Mouse (Mus musculus) liver, postnatal 0 days (tissue): ENCODE measurements around the gene Spats2l. TPM values are rescaled to one million over a fixed set of nuclear protein-coding genes. Genes with fewer than 3 reads are reported as not detected.

Experiments used
- ATAC-seq: fragments of 200-750 bp; cut with Nextera tagmentation; 2 replicates; pipeline ENCODE4 v1.8.0; 2017; ENCODE audit warnings: mild to moderate bottlenecking, moderate library complexity
- DNase-seq: peaks from one replicate; pipeline ENCODE4 v3.0.0-alpha.2; 2016
- H3K27ac ChIP-seq: fragments of 300-500 bp; sonication (generic); 2 replicates; pipeline ENCODE4 v1.5.1; 2014; ENCODE audit warnings: antibody characterized with exemption, moderate library complexity, mild to moderate bottlenecking, low read depth
- H3K27me3 ChIP-seq: fragments of 300-500 bp; sonication (generic); 2 replicates; pipeline ENCODE4 v1.6.1; 2014; ENCODE audit warnings: low read length, control low read depth, mixed read lengths; ENCODE audit not compliant: insufficient read depth
- H3K36me3 ChIP-seq: fragments of 300-500 bp; sonication (generic); replicated peaks from 2 replicates; pipeline ENCODE4 v1.6.1; 2014; ENCODE audit warnings: mild to moderate bottlenecking, control low read depth, low read length, moderate library complexity, mixed read lengths; ENCODE audit not compliant: insufficient read depth
- H3K4me1 ChIP-seq: fragments of 300-500 bp; sonication (generic); 2 replicates; pipeline ENCODE4 v1.6.1; 2014; ENCODE audit warnings: antibody characterized with exemption, mild to moderate bottlenecking, control low read depth; ENCODE audit not compliant: insufficient read depth
- H3K4me2 ChIP-seq: fragments of 300-500 bp; sonication (generic); 2 replicates; pipeline ENCODE4 v1.6.1; 2014; ENCODE audit warnings: low read depth, mild to moderate bottlenecking, low read length, moderate library complexity, mixed read lengths
- H3K4me3 ChIP-seq: fragments of 300-500 bp; sonication (generic); 2 replicates; pipeline ENCODE4 v1.5.1; 2014; ENCODE audit warnings: low read depth, low read length
- H3K9ac ChIP-seq: fragments of 300-500 bp; sonication (generic); replicated peaks from 2 replicates; pipeline ENCODE4 v1.6.1; 2014; ENCODE audit warnings: mild to moderate bottlenecking, moderate library complexity
- H3K9me3 ChIP-seq: fragments of 300-500 bp; sonication (generic); 2 replicates; pipeline ENCODE4 v1.6.1; 2016; ENCODE audit warnings: mild to moderate bottlenecking, control low read depth, low read length, mixed read lengths
- CTCF ChIP-seq: sonication (generic); IDR thresholded peaks from 2 replicates; pipeline ENCODE4 v1.5.1; 2016; ENCODE audit warnings: antibody characterized with exemption, low read depth
- EP300 ChIP-seq: IDR thresholded peaks from 2 replicates; pipeline ENCODE4 v1.6.1; 2016; ENCODE audit warnings: antibody characterized with exemption, low read depth, mild to moderate bottlenecking
- WGBS: fragments of 180-500 bp; shearing (Covaris S2); extraction: QIAGEN DNeasy Blood & Tissue Kit; methylation state at CpG from one replicate; pipeline ENCODE4 v1.1.7; 2014; ENCODE audit not compliant: insufficient replicate concordance; 5-methylcytosine and 5-hydroxymethylcytosine counted together
- polyA plus RNA-seq: library from polyadenylated mRNA; unstranded; fragments of >200 nt; fragmentation: Nextera tagmentation; extraction: Ambion mirVana; gene quantifications from 2 replicates; pipeline ENCODE4 v1.2.1, GENCODE M21; 2015

Gene Spats2l
- polyA plus RNA-seq, 1 experiment from 2014 or later: 10.2 TPM

GRCm38 (mm10) chr1:57789831-57790230, 15.9 kb downstream of the Spats2l start:
- Histone ChIP-seq H3K27ac (no peak overlapping the region), H3K9ac (no peak overlapping the region), H3K36me3 (no peaks in the 10 kb centered on the region), H3K4me3 (no peak overlapping the region), H3K9me3 (no peaks in the 10 kb centered on the region), H3K4me2 (no peak overlapping the region), H3K27me3 (no peaks in the 10 kb centered on the region), H3K4me1 (no peaks in the 10 kb centered on the region)
- DNase-seq (no peak), ATAC-seq (no peak)
- 80% methylated on average over 5 of the region's 5 CpGs for WGBS
- no peak for TF ChIP-seq CTCF
- no peak for TF ChIP-seq EP300

GRCm38 (mm10) chr1:57792212-57792611, 18.2 kb downstream of the Spats2l start:
- DNase-seq (no peak), ATAC-seq (no peak)
- Histone ChIP-seq H3K27me3 (no peaks in the 10 kb centered on the region), H3K27ac (no peak overlapping the region), H3K9me3 (no peaks in the 10 kb centered on the region), H3K4me2 (no peak overlapping the region), H3K4me3 (no peak overlapping the region), H3K4me1 (no peaks in the 10 kb centered on the region), H3K9ac (no peak overlapping the region), H3K36me3 (no peaks in the 10 kb centered on the region)
- TF ChIP-seq CTCF: no peak
- 79% methylated on average over 4 of the region's 4 CpGs for WGBS

- WGBS: 50% methylated on average over 1 of the region's 1 CpGs
- ATAC-seq: no peak
These were observed 21.9 kb downstream of the Spats2l start for GRCm38 (mm10) chr1:57795838-57796237.

GRCm38 (mm10) chr1:57799398-57799797, 25.4 kb downstream of the Spats2l start:
- H3K27me3 ChIP-seq: no peaks in the 10 kb centered on the region
- ATAC-seq (no peak), DNase-seq (no peak)
- H3K4me3 ChIP-seq: no peak overlapping the region
- no peak overlapping the region for H3K4me2 ChIP-seq
- H3K4me1 ChIP-seq: 0 out of 2 replicates have a peak, but pooled peaks cover 2% of the 10 kb centered on the region
- H3K36me3 ChIP-seq: 0 out of 2 replicates have a peak, but pooled peaks cover 3% of the 10 kb centered on the region
- no peak overlapping the region for H3K27ac ChIP-seq
- no peak overlapping the region for H3K9ac ChIP-seq
- TF ChIP-seq CTCF (no peak), EP300 (no peak)
- 80% methylated on average over 2 of the region's 2 CpGs for WGBS
- H3K9me3 ChIP-seq: no peaks in the 10 kb centered on the region

More at GRCm38 (mm10) chr1:57795838-57796237, 21.9 kb downstream of the Spats2l start:
- Histone ChIP-seq H3K4me1 (0 out of 2 replicates have a peak, but pooled peaks cover 2% of the 10 kb centered on the region), H3K9me3 (no peaks in the 10 kb centered on the region), H3K9ac (no peak overlapping the region), H3K36me3 (0 out of 2 replicates have a peak, but pooled peaks cover 3% of the 10 kb centered on the region), H3K27ac (no peak overlapping the region), H3K4me3 (no peak overlapping the region), H3K27me3 (no peaks in the 10 kb centered on the region), H3K4me2 (no peak overlapping the region)
- DNase-seq: no peak
- TF ChIP-seq CTCF (peak; percentile 16; the same call in 1 of the 2 replicates), EP300 (no peak)

- Histone ChIP-seq H3K4me1 (0 out of 2 replicates have a peak, but pooled peaks cover 2% of the 10 kb centered on the region), H3K9me3 (no peaks in the 10 kb centered on the region), H3K4me2 (no peak overlapping the region), H3K27me3 (no peaks in the 10 kb centered on the region), H3K9ac (no peak overlapping the region), H3K27ac (no peak overlapping the region), H3K4me3 (no peak overlapping the region), H3K36me3 (0 out of 2 replicates have a peak, but pooled peaks cover 3% of the 10 kb centered on the region)
- no peak for DNase-seq
- 70% methylated on average over 6 of the region's 6 CpGs for WGBS
- no peak for ATAC-seq
- TF ChIP-seq CTCF: no peak
- TF ChIP-seq EP300: no peak
These were observed 26.9 kb downstream of the Spats2l start for GRCm38 (mm10) chr1:57800846-57801245.

- H3K9me3 ChIP-seq: no peaks in the 10 kb centered on the region
- no peak for ATAC-seq
- H3K9ac ChIP-seq: no peak overlapping the region
- no peak overlapping the region for H3K27ac ChIP-seq
- WGBS: 81% methylated on average over 3 of the region's 3 CpGs
- no peaks in the 10 kb centered on the region for H3K36me3 ChIP-seq
- H3K27me3 ChIP-seq: no peaks in the 10 kb centered on the region
- H3K4me3 ChIP-seq: no peak overlapping the region
- H3K4me2 ChIP-seq: no peak overlapping the region
- H3K4me1 ChIP-seq: no peaks in the 10 kb centered on the region
- TF ChIP-seq CTCF (no peak), EP300 (no peak)
- DNase-seq: no peak
These were observed 32.2 kb downstream of the Spats2l start for GRCm38 (mm10) chr1:57806126-57806525.

- DNase-seq (no peak), ATAC-seq (no peak)
- TF ChIP-seq EP300: no peak
- no peak for TF ChIP-seq CTCF
- Histone ChIP-seq H3K9ac (no peak overlapping the region), H3K36me3 (no peaks in the 10 kb centered on the region), H3K27me3 (no peaks in the 10 kb centered on the region), H3K4me2 (no peak overlapping the region), H3K4me3 (no peak overlapping the region), H3K4me1 (no peaks in the 10 kb centered on the region), H3K9me3 (no peaks in the 10 kb centered on the region), H3K27ac (no peak overlapping the region)
- 70% methylated on average over 7 of the region's 7 CpGs for WGBS
These were observed 33.9 kb downstream of the Spats2l start for GRCm38 (mm10) chr1:57807882-57808281.
